Mouse (Mus musculus): Measurements from ENCODE around the gene Zfp94. TPM values are rescaled to one million over a fixed set of nuclear protein-coding genes. Genes with fewer than 3 reads are reported as not detected.

The Zfp94 gene
- 3.1 and 3.2 TPM in 2 replicates for polyA plus RNA-seq (2015; fragmentation: Nextera tagmentation; extraction: Ambion mirVana)

DNA sequence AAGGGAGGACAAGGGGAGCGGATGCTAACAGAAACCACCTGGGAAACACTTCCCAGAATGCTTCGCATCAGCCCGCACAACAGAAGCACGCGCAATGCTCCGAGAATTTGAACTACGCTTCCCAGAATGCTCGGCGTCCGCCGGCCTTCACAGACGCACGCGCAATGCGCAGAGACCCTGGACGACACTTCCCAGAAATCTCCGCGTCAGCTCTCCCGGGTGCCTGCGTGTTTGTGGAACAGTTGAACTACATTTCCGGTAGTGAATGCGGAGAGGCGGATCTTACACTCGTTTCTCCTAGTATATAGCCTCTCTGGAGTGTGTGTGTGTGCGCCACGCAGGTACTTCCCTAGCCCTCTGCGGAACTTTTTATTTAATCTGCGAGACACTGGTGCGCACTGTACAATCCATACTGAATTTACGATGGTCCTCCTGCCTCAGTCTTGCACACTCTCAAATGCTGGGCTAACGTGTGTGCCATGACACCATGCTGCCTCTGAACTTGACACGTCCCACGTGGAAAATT, at the start of gene Zfp94:
Gene Zfp94, minus strand, starts transcription at position 100 of the 526 bp plus-strand sequence.
- Histone ChIP-seq H3K4me1 (replicated peaks; ENCODE audit: control insufficient read depth, insufficient read depth, low read length) (no peaks in the 10 kb centered on the region; the same call in 1 of the 2 replicates), H3K4me3 (ENCODE audit: low read depth, low read length) (peak within 1 kb of the TSS; percentile 55), H3K9ac (ENCODE audit: low read depth, low read length) (peak within 1 kb of the TSS; percentile 53), H3K4me2 (replicated peaks; ENCODE audit: low read depth) (peak within 1 kb of the TSS; percentile 78), H3K36me3 (ENCODE audit: control insufficient read depth, insufficient read depth) (no peaks in the 10 kb centered on the region; the same call in 1 of the 2 replicates), H3K9me3 (ENCODE audit: control insufficient read depth) (no peaks in the 10 kb centered on the region), H3K27ac (ENCODE audit: low read depth, low read length) (no peak within 1 kb of the TSS), H3K27me3 (replicated peaks; ENCODE audit: control insufficient read depth, insufficient read depth, low read length) (peaks cover 25% of the 10 kb centered on the region)
- no peak for TF ChIP-seq CTCF (IDR thresholded peaks at IDR 0.05; ENCODE audit: low read depth)
- peak; percentile 95 for ATAC-seq
- under 1% methylated on average over 33 of the region's 33 CpGs for WGBS

DNA sequence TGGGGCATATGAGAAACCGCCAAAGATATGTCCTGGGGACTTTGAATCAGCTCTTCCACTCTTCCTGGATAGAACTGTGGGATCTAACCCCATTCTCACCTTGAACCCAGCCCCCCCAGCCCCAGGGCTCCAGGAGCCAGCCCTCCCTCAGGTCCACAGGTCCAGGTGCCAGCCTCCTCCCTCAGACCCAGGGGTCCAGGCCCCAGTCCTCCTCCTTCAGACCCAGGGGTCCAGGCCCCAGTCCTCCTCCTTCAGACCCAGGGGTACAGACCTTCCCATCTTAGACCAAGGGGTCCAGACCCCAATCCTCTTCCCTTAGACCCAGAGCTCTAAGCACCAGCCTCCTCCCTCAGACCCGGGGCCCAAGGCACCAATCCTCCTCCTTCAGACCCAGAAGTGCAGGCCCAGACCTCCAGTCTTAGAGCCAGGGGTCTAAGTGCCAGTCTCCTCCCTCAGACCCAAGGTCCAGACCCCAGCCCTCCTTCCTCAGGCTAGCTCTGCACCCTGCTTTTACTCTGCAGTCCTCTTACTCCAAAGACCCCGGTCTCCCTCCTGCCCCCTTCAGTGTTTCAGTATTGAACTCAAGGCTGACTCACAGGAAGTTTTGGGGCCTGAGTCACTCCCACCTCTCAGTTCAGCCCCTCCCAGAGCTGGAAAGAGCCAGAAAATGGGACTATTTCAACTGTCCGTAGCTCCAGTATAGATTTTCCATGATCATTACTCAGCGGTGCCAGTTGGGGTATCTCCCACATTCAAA, 49.0 kb upstream of the Zfp94 start:
- no peak for ATAC-seq
- Histone ChIP-seq H3K4me1 (replicated peaks; ENCODE audit: control insufficient read depth, insufficient read depth, low read length) (no peaks in the 10 kb centered on the region), H3K36me3 (ENCODE audit: control insufficient read depth, insufficient read depth) (no peaks in the 10 kb centered on the region), H3K9ac (ENCODE audit: low read depth, low read length) (no peak overlapping the region), H3K4me3 (ENCODE audit: low read depth, low read length) (no peak overlapping the region), H3K27ac (ENCODE audit: low read depth, low read length) (no peak overlapping the region), H3K4me2 (replicated peaks; ENCODE audit: low read depth) (no peak overlapping the region), H3K27me3 (replicated peaks; ENCODE audit: control insufficient read depth, insufficient read depth, low read length) (0 out of 2 replicates have a peak, but pooled peaks cover 7% of the 10 kb centered on the region), H3K9me3 (ENCODE audit: control insufficient read depth) (no peaks in the 10 kb centered on the region)
- TF ChIP-seq CTCF (IDR thresholded peaks at IDR 0.05; ENCODE audit: low read depth): no peak
- WGBS: 67% methylated on average over 5 of the region's 5 CpGs

GRCm38 (mm10) chr7:24364827-24365226, 48.4 kb upstream of the Zfp94 start:
- Histone ChIP-seq H3K4me3 (ENCODE audit: low read depth, low read length) (no peak overlapping the region), H3K9me3 (ENCODE audit: control insufficient read depth) (no peaks in the 10 kb centered on the region), H3K36me3 (ENCODE audit: control insufficient read depth, insufficient read depth) (no peaks in the 10 kb centered on the region), H3K4me1 (replicated peaks; ENCODE audit: control insufficient read depth, insufficient read depth, low read length) (no peaks in the 10 kb centered on the region), H3K27ac (ENCODE audit: low read depth, low read length) (no peak overlapping the region), H3K27me3 (replicated peaks; ENCODE audit: control insufficient read depth, insufficient read depth, low read length) (0 out of 2 replicates have a peak, but pooled peaks cover 7% of the 10 kb centered on the region), H3K4me2 (replicated peaks; ENCODE audit: low read depth) (no peak overlapping the region), H3K9ac (ENCODE audit: low read depth, low read length) (no peak overlapping the region)
- peak; percentile 89 for TF ChIP-seq CTCF (IDR thresholded peaks at IDR 0.05; ENCODE audit: low read depth)
- 12% methylated on average over 10 of the region's 10 CpGs for WGBS
- peak; percentile 56 for ATAC-seq

DNA sequence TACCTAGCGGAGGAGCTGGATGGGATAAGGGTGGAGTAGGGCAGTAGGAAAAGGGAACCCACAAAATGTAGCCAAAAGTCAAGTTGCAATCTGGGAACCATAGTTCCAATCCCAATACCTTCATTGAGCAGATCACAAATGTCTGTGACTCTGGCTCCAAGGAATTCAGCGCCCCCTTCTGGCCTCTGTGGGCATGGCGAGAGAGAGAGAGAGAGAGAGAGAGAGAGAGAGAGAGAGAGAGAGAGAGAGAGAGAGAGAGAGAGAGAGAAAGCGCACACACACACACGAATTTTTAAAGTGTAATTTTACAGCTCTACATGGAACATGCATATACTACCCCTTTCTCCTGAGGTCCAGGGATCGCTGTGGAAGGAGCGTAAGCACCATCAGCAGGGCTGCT, 46.8 kb upstream of the Zfp94 start:
- H3K27me3 ChIP-seq (replicated peaks; ENCODE audit: control insufficient read depth, insufficient read depth, low read length): 0 out of 2 replicates have a peak, but pooled peaks cover 7% of the 10 kb centered on the region
- no peaks in the 10 kb centered on the region for H3K36me3 ChIP-seq (ENCODE audit: control insufficient read depth, insufficient read depth)
- H3K9me3 ChIP-seq (ENCODE audit: control insufficient read depth): no peaks in the 10 kb centered on the region
- H3K9ac ChIP-seq (ENCODE audit: low read depth, low read length): no peak overlapping the region
- no peaks in the 10 kb centered on the region for H3K4me1 ChIP-seq (replicated peaks; ENCODE audit: control insufficient read depth, insufficient read depth, low read length)
- peak; percentile 63 for TF ChIP-seq CTCF (IDR thresholded peaks at IDR 0.05; ENCODE audit: low read depth)
- ATAC-seq: no peak
- 18% methylated on average over 7 of the region's 7 CpGs for WGBS
- H3K27ac ChIP-seq (ENCODE audit: low read depth, low read length): no peak overlapping the region
- no peak overlapping the region for H3K4me2 ChIP-seq (replicated peaks; ENCODE audit: low read depth)
- H3K4me3 ChIP-seq (ENCODE audit: low read depth, low read length): no peak overlapping the region

- no peak for ATAC-seq
Measured at GRCm38 (mm10) chr7:24361001-24361400, 44.5 kb upstream of the Zfp94 start.

GRCm38 (mm10) chr7:24359269-24359668, 42.8 kb upstream of the Zfp94 start:
- 0 out of 2 replicates have a peak, but pooled peaks cover 3% of the 10 kb centered on the region for H3K27me3 ChIP-seq (replicated peaks; ENCODE audit: control insufficient read depth, insufficient read depth, low read length)
- 17% methylated on average over 9 of the region's 9 CpGs for WGBS
- H3K9ac ChIP-seq (ENCODE audit: low read depth, low read length): no peak overlapping the region
- H3K4me1 ChIP-seq (replicated peaks; ENCODE audit: control insufficient read depth, insufficient read depth, low read length): no peaks in the 10 kb centered on the region
- H3K27ac ChIP-seq (ENCODE audit: low read depth, low read length): no peak overlapping the region
- no peak for TF ChIP-seq CTCF (IDR thresholded peaks at IDR 0.05; ENCODE audit: low read depth)
- no peaks in the 10 kb centered on the region for H3K36me3 ChIP-seq (ENCODE audit: control insufficient read depth, insufficient read depth)
- no peak overlapping the region for H3K4me2 ChIP-seq (replicated peaks; ENCODE audit: low read depth)
- no peak for ATAC-seq
- no peaks in the 10 kb centered on the region for H3K9me3 ChIP-seq (ENCODE audit: control insufficient read depth)
- no peak overlapping the region for H3K4me3 ChIP-seq (ENCODE audit: low read depth, low read length)

More at GRCm38 (mm10) chr7:24361001-24361400, 44.5 kb upstream of the Zfp94 start:
- Histone ChIP-seq H3K4me3 (ENCODE audit: low read depth, low read length) (no peak overlapping the region), H3K36me3 (ENCODE audit: control insufficient read depth, insufficient read depth) (no peaks in the 10 kb centered on the region), H3K27me3 (replicated peaks; ENCODE audit: control insufficient read depth, insufficient read depth, low read length) (0 out of 2 replicates have a peak, but pooled peaks cover 7% of the 10 kb centered on the region), H3K4me2 (replicated peaks; ENCODE audit: low read depth) (no peak overlapping the region), H3K9ac (ENCODE audit: low read depth, low read length) (no peak overlapping the region), H3K9me3 (ENCODE audit: control insufficient read depth) (no peaks in the 10 kb centered on the region), H3K27ac (ENCODE audit: low read depth, low read length) (no peak overlapping the region), H3K4me1 (replicated peaks; ENCODE audit: control insufficient read depth, insufficient read depth, low read length) (no peaks in the 10 kb centered on the region)
- TF ChIP-seq CTCF (IDR thresholded peaks at IDR 0.05; ENCODE audit: low read depth): peak; percentile 44
- 64% methylated on average over 4 of the region's 4 CpGs for WGBS

Data from intestine, postnatal 0 days (tissue).